Mouse (Mus musculus) midbrain, embryonic 14.5 days (tissue): ENCODE results near the gene Otx2. TPM values are rescaled to one million over a fixed set of nuclear protein-coding genes. Genes with fewer than 3 reads are reported as not detected.

Source experiments
- ATAC-seq: fragments of 200-750 bp; cut with Nextera tagmentation; 2 replicates; pipeline ENCODE4 v1.8.0; 2017; ENCODE audit warnings: moderate number of reproducible peaks, moderate library complexity; ENCODE audit not compliant: low FRiP score, low TSS enrichment
- DNase-seq: peaks from one replicate; pipeline ENCODE4 v3.0.0-alpha.2; 2015
- H3K27ac ChIP-seq: fragments of 300-500 bp; sonication (generic); replicated peaks from 2 replicates; pipeline ENCODE4 v1.5.1; 2014; ENCODE audit warnings: mild to moderate bottlenecking, low read depth, low read length, moderate library complexity
- H3K27me3 ChIP-seq: fragments of 300-500 bp; sonication (generic); 2 replicates; pipeline ENCODE4 v1.6.1; 2014; ENCODE audit warnings: low read length, control low read depth, mixed read lengths; ENCODE audit not compliant: control insufficient read depth, insufficient read depth
- H3K36me3 ChIP-seq: fragments of 300-500 bp; sonication (generic); 2 replicates; pipeline ENCODE4 v1.6.1; 2014; ENCODE audit warnings: low read length, control low read depth; ENCODE audit not compliant: control insufficient read depth, insufficient read depth
- H3K4me1 ChIP-seq: fragments of 300-500 bp; sonication (generic); 2 replicates; pipeline ENCODE4 v1.6.1; 2014; ENCODE audit warnings: mild to moderate bottlenecking, antibody characterized with exemption, low read length, control low read depth; ENCODE audit not compliant: control insufficient read depth, insufficient read depth
- H3K4me2 ChIP-seq: fragments of 300-500 bp; sonication (generic); 2 replicates; pipeline ENCODE4 v1.6.1; 2014; ENCODE audit warnings: mild to moderate bottlenecking, low read length, moderate library complexity
- H3K4me3 ChIP-seq: fragments of 300-500 bp; sonication (generic); replicated peaks from 2 replicates; pipeline ENCODE4 v1.5.1; 2014; ENCODE audit warnings: low read depth, low read length
- H3K9ac ChIP-seq: fragments of 300-500 bp; sonication (generic); replicated peaks from 2 replicates; pipeline ENCODE4 v1.6.1; 2014; ENCODE audit warnings: mild to moderate bottlenecking, low read length, moderate library complexity
- H3K9me3 ChIP-seq: fragments of 300-500 bp; sonication (generic); 2 replicates; pipeline ENCODE4 v1.6.1; 2016; ENCODE audit warnings: low read length, control low read depth, mixed read lengths; ENCODE audit not compliant: control insufficient read depth
- WGBS: fragments of 180-500 bp; shearing (Covaris S2); extraction: QIAGEN DNeasy Blood & Tissue Kit; methylation state at CpG from one replicate; pipeline ENCODE4 v1.1.7; 2014; 5-methylcytosine and 5-hydroxymethylcytosine counted together
- polyA plus RNA-seq: library from polyadenylated mRNA; unstranded; fragments of >200 nt; fragmentation: Nextera tagmentation; extraction: Ambion mirVana; gene quantifications from 2 replicates; pipeline ENCODE4 v1.2.1, GENCODE M21; 2014

Gene Otx2
- polyA plus RNA-seq: 103 and 129 TPM in 2 replicates

DNA sequence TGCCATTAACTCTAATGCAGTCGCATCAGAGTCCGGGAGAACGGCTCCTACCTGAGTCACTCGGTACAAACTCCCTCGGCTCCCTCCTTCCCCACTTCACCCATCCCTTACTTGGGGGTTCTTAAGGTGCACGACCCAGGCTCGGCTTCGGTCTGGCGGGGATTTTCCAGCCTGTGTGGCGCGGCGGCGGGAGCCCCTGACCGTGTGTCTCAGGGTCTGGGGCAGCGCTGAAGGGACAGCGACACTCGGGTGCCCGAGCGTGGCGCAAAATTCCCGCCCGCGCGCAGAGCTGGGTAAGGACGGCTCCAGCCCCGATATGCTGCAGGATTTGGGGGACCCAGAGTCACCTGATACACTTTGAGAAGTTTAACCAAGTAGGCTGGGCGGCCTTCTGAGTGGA is at the start of gene Otx2:
Otx2 (minus strand) TSS at position 279 of the 400 bp plus-strand sequence.
- DNase-seq (peak; percentile 62), ATAC-seq (0 out of 2 replicates have a peak, but pooled peaks have one; percentile 5)
- no peaks in the 10 kb centered on the region for H3K9me3 ChIP-seq
- peak within 1 kb of the TSS; percentile 78 for H3K9ac ChIP-seq
- peak within 1 kb of the TSS; percentile 79 for H3K27ac ChIP-seq
- H3K4me1 ChIP-seq: peaks cover 16% of the 10 kb centered on the region
- peak within 1 kb of the TSS; percentile 86 for H3K4me2 ChIP-seq
- peaks cover 10% of the 10 kb centered on the region; the same call in 1 of the 2 replicates for H3K27me3 ChIP-seq
- no peaks in the 10 kb centered on the region for H3K36me3 ChIP-seq
- WGBS: under 1% methylated on average over 27 of the region's 27 CpGs
- peak within 1 kb of the TSS; percentile 58 for H3K4me3 ChIP-seq

DNA sequence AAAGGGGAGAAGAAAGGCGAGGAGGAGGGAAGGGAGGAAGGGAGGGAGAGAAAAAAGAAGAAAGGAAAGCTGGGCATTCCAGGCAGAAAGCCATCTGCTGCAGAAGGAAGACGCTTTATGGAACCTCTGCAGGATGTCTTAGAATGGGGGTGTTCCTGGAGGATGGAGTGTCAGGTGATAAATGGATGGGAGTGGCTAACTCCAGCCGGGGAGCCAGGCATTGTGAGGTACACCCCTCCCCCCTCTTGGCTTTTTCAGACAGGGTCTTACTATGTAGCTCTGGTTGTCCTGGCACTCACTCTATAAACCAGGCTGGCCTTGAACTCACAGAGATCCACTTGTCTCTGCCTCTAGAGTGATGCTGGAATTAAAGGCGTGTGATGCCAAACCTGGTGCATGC is 49.1 kb upstream of the Otx2 start:
- 54% methylated on average over 4 of the region's 4 CpGs for WGBS
- ATAC-seq (no peak), DNase-seq (no peak)
- Histone ChIP-seq H3K36me3 (no peaks in the 10 kb centered on the region), H3K4me1 (no peaks in the 10 kb centered on the region), H3K27me3 (no peaks in the 10 kb centered on the region), H3K27ac (no peak overlapping the region), H3K4me3 (no peak overlapping the region), H3K9me3 (no peaks in the 10 kb centered on the region), H3K9ac (no peak overlapping the region), H3K4me2 (no peak overlapping the region)

DNA sequence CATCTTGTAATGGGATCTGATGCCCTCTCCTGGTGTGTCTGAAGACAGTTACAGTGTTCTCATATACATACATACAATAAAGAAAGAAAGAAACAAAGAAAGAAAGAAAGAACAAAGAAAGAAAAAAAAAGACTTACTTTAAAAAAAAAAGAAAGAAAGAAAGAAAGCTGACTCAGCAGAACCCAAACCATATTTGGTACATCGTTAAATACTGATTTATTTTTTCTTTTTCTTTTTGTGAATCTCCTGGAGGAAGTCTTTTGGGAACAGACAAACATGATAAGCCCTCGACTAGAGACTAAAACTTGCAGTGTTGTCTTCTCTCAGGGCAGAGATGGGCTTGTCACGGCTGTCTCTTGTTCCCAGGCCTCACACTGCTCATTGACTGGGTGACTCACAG is 45.7 kb upstream of the Otx2 start:
- H3K27me3 ChIP-seq: no peaks in the 10 kb centered on the region
- H3K27ac ChIP-seq: no peak overlapping the region
- no peak overlapping the region for H3K4me3 ChIP-seq
- 82% methylated on average over 3 of the region's 3 CpGs for WGBS
- no peak overlapping the region for H3K9ac ChIP-seq
- no peaks in the 10 kb centered on the region for H3K36me3 ChIP-seq
- H3K4me1 ChIP-seq: no peaks in the 10 kb centered on the region
- no peaks in the 10 kb centered on the region for H3K9me3 ChIP-seq
- DNase-seq (no peak), ATAC-seq (no peak)
- H3K4me2 ChIP-seq: no peak overlapping the region

GRCm38 (mm10) chr14:48717632-48718279 is 44.1 kb upstream of the Otx2 start:
- DNase-seq (no peak), ATAC-seq (no peak)
- H3K4me3 ChIP-seq: no peak overlapping the region
- H3K27ac ChIP-seq: no peak overlapping the region
- 91% methylated on average over 8 of the region's 8 CpGs for WGBS
- H3K9me3 ChIP-seq: no peaks in the 10 kb centered on the region
- no peaks in the 10 kb centered on the region for H3K4me1 ChIP-seq
- no peaks in the 10 kb centered on the region for H3K27me3 ChIP-seq
- no peaks in the 10 kb centered on the region for H3K36me3 ChIP-seq
- no peak overlapping the region for H3K4me2 ChIP-seq
- H3K9ac ChIP-seq: no peak overlapping the region

- no peak for ATAC-seq
- H3K4me2 ChIP-seq: no peak overlapping the region
- H3K4me1 ChIP-seq: no peaks in the 10 kb centered on the region
- no peak for DNase-seq
- no peak overlapping the region for H3K27ac ChIP-seq
- H3K9ac ChIP-seq: no peak overlapping the region
- H3K36me3 ChIP-seq: no peaks in the 10 kb centered on the region
- no peaks in the 10 kb centered on the region for H3K27me3 ChIP-seq
- 92% methylated on average over 4 of the region's 4 CpGs for WGBS
- no peak overlapping the region for H3K4me3 ChIP-seq
- H3K9me3 ChIP-seq: no peaks in the 10 kb centered on the region
Observed at GRCm38 (mm10) chr14:48716456-48716855, 42.8 kb upstream of the Otx2 start.

- H3K4me3 ChIP-seq: no peak overlapping the region
- peak overlapping the region; percentile 57 for H3K4me2 ChIP-seq
- no peaks in the 10 kb centered on the region for H3K36me3 ChIP-seq
- no peaks in the 10 kb centered on the region for H3K9me3 ChIP-seq
- 39% methylated on average over 13 of the region's 13 CpGs for WGBS
- no peaks in the 10 kb centered on the region for H3K27me3 ChIP-seq
- peak; percentile 53; the same call in 1 of the 2 replicates for ATAC-seq
- peak overlapping the region; percentile 63; the same call in 1 of the 2 replicates for H3K27ac ChIP-seq
- no peak overlapping the region for H3K9ac ChIP-seq
- peak; percentile 80 for DNase-seq
- H3K4me1 ChIP-seq: peaks cover 24% of the 10 kb centered on the region
Observed at GRCm38 (mm10) chr14:48710871-48711370, 37.3 kb upstream of the Otx2 start.

DNA sequence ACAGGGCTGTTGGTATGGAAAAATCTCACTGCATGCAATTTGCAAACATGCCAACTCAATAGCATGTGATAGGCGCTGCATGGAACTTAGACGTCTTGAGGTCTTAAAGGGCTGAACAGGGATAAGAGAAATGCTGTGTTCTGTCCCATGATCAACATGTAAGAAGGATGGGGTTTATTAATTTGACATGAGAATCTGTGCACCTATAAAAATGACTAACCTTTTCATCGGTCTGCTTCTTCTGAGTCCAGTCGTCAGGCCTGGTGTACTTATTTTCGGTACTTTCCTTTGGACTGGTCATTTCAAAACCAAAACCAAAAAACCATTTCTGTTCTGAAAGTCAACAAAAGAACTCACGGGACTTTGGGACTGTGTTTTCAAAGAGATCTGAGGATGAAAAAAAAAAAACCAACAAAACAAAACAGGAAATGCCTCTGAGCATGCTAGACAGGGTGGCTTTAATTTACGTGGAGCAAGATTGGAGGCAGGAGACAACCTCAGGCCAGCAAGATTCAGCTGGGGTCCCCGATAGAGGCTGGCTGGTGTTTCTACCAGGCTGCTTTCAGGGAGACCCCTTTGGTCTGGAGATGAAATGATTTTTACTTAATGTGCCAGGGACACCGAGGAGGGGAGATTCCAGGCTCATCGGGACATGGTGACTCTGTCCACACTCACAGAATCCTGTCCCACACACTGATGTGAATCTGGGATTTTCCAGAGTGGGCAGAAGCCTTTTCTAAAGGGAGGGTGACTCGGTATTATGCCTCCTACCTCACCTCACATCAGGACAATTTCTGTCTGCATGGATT is 36.6 kb upstream of the Otx2 start:
- DNase-seq (peak; percentile 27), ATAC-seq (peak; percentile 24; the same call in 1 of the 2 replicates)
- peak overlapping the region; percentile 63 for H3K27ac ChIP-seq
- H3K4me2 ChIP-seq: peak overlapping the region; percentile 57
- H3K9ac ChIP-seq: peak overlapping the region; percentile 26; the same call in 1 of the 2 replicates
- WGBS: 9% methylated on average over 11 of the region's 11 CpGs
- no peaks in the 10 kb centered on the region for H3K9me3 ChIP-seq
- no peak overlapping the region; the same call in 1 of the 2 replicates for H3K4me3 ChIP-seq
- peaks cover 24% of the 10 kb centered on the region for H3K4me1 ChIP-seq
- H3K36me3 ChIP-seq: no peaks in the 10 kb centered on the region
- peaks cover 5% of the 10 kb centered on the region; the same call in 1 of the 2 replicates for H3K27me3 ChIP-seq

GRCm38 (mm10) chr14:48709371-48710061 is 35.9 kb upstream of the Otx2 start:
- H3K9ac ChIP-seq: peak overlapping the region; percentile 26; the same call in 1 of the 2 replicates
- peak overlapping the region; percentile 26 for H3K4me3 ChIP-seq
- ATAC-seq (peak; percentile 80), DNase-seq (peak; percentile 84)
- H3K4me2 ChIP-seq: peak overlapping the region; percentile 57
- H3K9me3 ChIP-seq: no peaks in the 10 kb centered on the region
- no peaks in the 10 kb centered on the region for H3K36me3 ChIP-seq
- under 1% methylated on average over 20 of the region's 20 CpGs for WGBS
- peaks cover 24% of the 10 kb centered on the region for H3K4me1 ChIP-seq
- H3K27me3 ChIP-seq: peaks cover 5% of the 10 kb centered on the region; the same call in 1 of the 2 replicates
- H3K27ac ChIP-seq: peak overlapping the region; percentile 63; the same call in 1 of the 2 replicates
